Mouse (Mus musculus) urinary bladder, postnatal 36 days (tissue): ENCODE measurements around the gene Gm8267.
"Not testable (repeated sequence)": the region's sequence is repeated elsewhere in the genome, so short reads cannot be mapped to it uniquely, and the experiment has no call there.

Source experiments
- DNase-seq, 2 experiments: peaks; one replicate each; pipeline ENCODE4 v3.0.0; 2022; ENCODE audit warnings: low spot score in 2 of 2, mixed read lengths in 1 of 2

The Gm8267 gene

GRCm38 (mm10) chr14:44750240-44750639 is at the start of gene Gm8267:
Gm8267 (minus strand) TSS chr14:44750340.
- DNase-seq = no peak

GRCm38 (mm10) chr14:44789537-44790382 is 39.6 kb upstream of the Gm8267 start:
- DNase-seq = not testable (repeated sequence)

GRCm38 (mm10) chr14:44742789-44743188 is 7.4 kb downstream of the Gm8267 start:
- not testable (repeated sequence) for DNase-seq

- DNase-seq = not testable (repeated sequence)
These were observed 19.4 kb downstream of the Gm8267 start for GRCm38 (mm10) chr14:44730711-44731110.

GRCm38 (mm10) chr14:44706356-44706755 is 43.8 kb downstream of the Gm8267 start, which contains the start of gene Gm8257:
Gm8257 (minus strand) TSS chr14:44706456.
- DNase-seq = not testable (repeated sequence)
